Mouse (Mus musculus): Measurements from ENCODE around the gene Cpt1c.

GRCm38 (mm10) chr7:45013366-45014095 lies 38.9 kb upstream of the Cpt1c start:
- TF ChIP-seq EP300 (IDR thresholded peaks at IDR 0.05; ENCODE audit: low read depth): no peak
- no peak for TF ChIP-seq CTCF (IDR thresholded peaks at IDR 0.05; ENCODE audit: low read depth)

All from liver, embryonic 14.5 days (tissue).